Mouse (Mus musculus) thymus, postnatal 4 days (tissue): ENCODE results near the gene Angptl6.
A peak's percentile ranks its signal among the peaks of the same experiment; 100 is the strongest.
"Not testable (repeated sequence)": the region's sequence is repeated elsewhere in the genome, so short reads cannot be mapped to it uniquely, and the experiment has no call there.

Source experiments
- DNase-seq: peaks from one replicate; pipeline ENCODE4 v3.0.0; 2021

Angptl6 gene

GRCm38 (mm10) chr9:20835431-20835954, 44.0 kb downstream of the Angptl6 start:
- not testable (repeated sequence) for DNase-seq

GRCm38 (mm10) chr9:20834881-20835280, 44.6 kb downstream of the Angptl6 start:
- DNase-seq, result no peak

GRCm38 (mm10) chr9:20830901-20831643, 48.5 kb downstream of the Angptl6 start:
- peak; percentile 89 for DNase-seq

- no peak for DNase-seq
Observed at GRCm38 (mm10) chr9:20828127-20828526, 51.4 kb downstream of the Angptl6 start.

- DNase-seq, result no peak
Observed at GRCm38 (mm10) chr9:20825781-20826180, 53.7 kb downstream of the Angptl6 start.
